Mouse (Mus musculus) naive thymus-derived CD4-positive, alpha-beta T cell, adult 2 months (primary cell): ENCODE measurements around the gene Cacna1c.

ENCODE experiments used
- DNase-seq: peaks from one replicate; pipeline ENCODE4 v3.0.0-alpha.2; 2011; ENCODE audit warnings: low read depth

Cacna1c gene

DNA sequence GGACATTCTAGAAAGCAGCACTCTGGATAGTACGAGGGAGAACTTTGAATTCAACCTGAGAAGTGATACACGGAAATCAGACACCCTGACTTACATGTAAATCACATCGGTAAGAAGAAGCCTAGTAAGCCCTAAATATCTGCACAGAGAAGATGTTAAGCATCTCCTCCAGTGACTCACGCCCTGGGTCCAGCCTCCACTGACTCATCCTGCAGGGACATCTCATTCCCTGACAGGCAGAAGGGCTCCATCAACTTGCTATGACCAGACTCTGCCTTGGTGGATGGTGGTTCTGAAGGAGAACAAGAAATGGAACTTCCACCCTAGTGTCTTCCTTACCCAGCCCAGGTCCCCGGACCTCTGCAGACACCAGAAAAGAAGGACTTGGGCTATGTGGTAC is 191.6 kb downstream of the Cacna1c start:
- no peak for DNase-seq

DNA sequence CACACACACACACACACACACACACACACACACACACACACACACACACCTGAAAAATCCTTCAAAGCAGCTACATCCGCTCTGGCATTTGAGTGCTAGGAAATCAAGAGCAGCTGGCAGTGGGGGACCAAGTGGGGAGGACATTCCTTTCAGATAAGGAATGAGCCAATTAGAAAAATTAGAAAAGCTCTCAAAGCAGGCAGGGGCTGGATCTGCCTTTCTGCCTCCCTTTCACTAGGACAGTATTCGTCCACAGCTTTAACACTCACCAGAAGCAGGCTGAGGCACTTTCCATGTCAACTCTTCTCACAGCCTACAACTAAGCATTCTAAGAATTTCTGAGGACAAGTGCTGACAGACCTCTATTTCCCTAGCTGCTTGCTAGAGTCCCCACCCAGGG is 194.8 kb downstream of the Cacna1c start:
- DNase-seq = no peak

DNA sequence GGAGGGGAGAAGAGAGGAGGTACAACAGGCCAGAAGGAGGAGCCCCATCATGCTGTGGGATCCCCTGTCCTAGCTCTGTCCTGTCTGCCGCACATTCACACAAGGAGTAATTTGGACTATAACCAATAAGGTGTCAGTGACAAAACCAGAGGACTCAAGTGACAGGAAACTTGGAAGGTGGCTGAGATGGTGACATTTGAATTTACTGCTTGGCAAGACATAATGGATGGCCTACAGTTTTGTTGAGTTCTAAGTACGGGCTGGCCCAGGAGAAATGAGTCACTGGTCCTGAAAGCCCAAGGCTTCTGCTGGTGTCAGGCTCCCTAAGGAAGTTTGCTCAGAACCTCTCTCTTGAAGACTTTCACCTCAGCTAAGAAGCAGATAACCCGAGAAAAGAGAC is 196.0 kb downstream of the Cacna1c start:
- DNase-seq = no peak

DNA sequence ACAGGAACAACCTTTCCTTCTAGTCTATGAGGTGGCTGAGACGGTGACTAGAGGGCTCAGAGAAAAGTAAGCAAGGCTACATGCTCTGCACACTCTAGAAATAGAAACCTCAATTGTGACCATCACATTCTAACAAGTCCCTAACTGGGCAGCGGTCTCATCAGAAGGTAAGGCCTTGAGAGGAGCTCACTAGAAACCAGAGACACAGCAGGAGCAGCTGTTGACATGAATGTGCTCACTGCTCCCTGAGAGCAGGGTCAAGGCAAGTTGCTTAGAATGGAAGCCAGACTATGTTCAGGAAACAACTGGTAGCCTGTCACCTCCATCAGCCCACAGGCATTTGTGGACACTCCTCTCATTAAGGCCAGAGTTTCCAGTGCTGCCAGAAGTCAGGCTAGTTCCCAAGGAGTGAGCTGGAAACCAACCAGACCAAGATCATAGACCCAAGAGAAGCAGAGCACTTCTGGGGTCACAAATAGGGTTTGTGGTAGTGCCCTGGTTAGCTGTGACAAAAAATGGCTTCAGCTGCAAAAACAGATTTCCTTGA is 196.8 kb downstream of the Cacna1c start:
- DNase-seq = no peak

DNA sequence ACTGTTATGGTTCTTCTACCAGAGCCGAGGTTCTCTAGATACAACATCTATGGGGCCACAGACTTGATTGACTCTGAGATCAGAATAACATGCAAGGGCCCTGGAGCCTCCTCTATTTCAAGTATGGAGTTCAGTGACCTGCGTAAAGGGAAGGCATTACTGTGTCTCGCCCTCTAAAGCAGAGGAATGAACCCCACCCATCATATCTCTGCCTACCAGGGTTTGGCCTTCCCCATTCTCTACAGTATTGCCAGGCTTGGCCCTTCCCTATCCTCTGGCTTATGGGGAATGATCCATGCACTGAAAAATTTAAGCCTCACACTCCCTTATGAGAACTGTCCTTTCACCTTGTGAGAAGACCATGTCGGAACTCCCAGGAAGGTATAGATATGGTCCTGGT is 198.8 kb downstream of the Cacna1c start:
- no peak for DNase-seq

DNA sequence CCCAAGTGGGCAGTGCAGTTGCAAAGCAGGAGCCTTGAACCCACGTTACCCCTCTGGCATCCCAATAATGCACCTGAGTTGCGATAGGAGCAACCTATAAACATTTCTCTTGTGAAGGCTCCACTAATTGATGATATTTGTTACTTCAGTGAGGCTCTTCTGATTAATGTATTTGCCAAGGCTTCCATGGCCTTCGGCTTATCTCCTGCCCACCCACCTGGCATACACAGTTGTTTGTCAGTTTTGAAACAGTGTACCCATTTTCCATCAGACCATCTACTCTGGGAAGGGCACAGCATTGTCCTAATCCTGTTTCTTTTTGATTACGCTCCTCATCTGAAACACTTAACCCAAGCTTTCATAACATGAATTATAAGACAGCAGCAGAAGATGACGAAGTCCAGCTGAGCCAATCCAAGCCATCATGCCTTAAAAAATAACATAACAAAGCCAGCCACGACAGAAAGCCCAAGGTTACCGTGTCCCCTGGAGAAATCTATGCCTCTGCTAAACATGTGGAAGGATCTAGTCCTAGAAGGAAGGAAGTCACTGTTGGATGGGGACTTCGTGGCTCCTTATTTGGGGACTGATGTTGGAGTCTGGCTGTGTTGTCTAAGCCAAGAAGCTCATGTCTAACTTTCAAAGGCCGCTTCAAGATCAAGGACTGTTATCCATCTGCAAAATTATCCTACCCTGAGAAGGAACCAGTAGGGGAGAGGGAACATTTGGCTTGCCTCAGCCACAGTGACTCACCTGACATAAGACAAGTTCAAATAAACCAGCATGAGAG is 201.8 kb downstream of the Cacna1c start:
- DNase-seq = no peak

DNA sequence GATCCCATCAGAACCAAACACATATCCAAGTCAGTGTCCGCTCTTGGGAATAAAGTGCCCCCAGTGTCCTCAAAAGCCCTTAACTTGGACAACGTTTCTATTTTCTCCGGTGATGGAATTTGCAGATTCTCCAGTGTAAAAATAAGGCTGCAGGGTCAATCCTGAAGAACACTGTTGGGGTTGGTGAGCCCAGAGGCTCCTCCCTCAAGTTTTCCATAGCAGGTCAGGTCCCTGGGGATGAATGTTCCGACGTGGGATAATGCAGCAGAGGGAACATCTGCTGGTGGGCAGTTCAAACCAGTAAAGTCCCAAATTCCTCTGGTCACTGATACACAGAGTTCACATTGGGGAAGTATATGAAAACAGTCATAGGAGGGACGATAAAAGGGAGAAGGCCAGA is 203.8 kb downstream of the Cacna1c start:
- DNase-seq = no peak

DNA sequence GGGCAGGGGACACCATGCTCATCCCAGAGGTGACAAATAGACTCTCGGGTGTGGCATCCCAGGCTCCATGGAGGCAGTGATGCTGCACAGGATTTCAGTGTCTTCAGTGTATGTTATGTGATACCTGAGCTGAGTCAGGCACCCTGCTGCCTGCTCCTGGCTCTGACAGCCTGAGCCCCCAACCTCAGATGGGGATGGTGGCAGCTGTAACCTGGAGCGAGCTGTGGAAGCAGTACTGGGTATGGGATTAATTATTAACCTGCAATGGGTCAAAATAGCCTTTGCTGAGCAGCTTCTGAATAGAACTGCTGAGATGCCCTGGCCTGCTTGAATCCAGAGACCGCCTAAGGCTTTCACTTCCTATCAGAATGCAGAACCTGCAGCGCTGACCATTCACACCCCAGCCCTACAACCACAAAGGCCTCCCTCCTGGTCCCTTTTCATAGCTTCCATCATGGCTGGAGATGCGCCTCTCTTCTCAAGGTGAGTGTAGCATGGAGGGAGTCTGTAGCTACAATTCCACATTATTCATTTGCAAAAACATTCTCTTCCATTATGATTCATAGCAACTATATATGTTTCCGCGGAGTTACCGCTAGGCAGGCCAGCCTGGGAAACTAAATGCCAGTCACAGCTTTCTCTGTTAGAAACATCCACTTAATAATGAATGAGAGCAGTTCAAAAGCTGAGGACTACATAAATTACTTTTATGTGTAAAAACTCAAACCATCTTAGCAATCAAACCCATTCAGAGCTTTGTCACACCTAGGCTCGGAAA is 206.0 kb downstream of the Cacna1c start:
- no peak for DNase-seq

DNA sequence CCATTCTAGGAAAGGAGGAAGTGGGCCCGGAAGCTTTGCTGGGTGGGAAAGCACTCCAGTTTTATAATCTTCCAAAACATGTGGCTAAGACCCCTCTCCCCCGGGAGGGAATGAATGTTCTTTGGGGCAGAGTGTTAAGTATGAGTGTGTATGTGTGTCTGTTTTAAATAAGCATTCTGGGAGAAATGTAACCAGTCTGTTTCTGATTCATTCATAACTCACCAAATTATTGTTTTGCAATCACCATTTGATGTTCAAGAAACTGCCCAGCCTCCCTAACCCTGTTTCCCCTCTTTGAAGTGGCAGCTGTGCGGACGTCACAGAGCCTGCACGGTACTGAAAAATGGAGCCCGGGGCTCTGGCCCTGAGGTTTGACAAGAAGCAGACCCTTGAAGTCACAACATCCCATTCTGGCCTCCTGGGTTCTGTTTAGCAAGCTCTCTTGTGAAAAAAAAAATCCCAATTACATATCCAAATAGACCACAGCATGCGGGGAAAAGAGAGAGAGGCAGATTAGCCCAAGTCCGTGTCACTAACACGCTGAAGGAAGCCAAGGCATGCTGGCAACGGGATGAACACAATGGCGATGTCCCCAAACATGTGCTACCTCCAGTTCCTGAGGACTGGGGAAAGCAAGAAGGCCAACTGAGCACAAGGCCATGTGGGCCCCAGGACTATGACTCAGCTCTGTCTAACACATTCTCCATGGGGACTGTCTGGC is 211.9 kb downstream of the Cacna1c start:
- no peak for DNase-seq

DNA sequence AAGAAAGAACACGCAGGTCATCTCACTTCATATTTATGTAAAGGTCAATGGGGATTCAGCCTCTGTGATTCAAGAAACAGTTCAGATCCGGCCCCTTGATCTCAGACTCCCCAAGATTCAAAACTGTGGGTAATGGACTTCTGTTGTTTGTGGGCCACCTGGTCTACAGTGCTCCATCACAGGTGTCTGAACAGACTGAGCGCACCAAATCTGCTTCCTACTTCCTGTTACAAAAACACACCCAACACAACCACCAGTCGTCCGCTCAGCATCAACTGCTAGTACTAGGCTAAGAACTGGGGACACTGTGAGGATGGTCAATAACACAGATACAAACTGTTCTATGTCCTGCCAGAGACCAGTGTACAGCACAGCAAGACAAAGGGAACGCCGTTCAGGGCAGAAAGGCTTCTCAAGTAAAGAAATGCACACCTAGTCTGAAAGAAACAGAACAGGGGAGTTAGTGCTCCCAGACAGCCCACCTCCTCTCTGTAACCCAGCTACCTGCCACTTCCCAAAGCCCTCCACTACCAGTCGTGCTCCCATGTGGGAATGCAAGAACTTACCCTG is 212.7 kb downstream of the Cacna1c start:
- no peak for DNase-seq

DNA sequence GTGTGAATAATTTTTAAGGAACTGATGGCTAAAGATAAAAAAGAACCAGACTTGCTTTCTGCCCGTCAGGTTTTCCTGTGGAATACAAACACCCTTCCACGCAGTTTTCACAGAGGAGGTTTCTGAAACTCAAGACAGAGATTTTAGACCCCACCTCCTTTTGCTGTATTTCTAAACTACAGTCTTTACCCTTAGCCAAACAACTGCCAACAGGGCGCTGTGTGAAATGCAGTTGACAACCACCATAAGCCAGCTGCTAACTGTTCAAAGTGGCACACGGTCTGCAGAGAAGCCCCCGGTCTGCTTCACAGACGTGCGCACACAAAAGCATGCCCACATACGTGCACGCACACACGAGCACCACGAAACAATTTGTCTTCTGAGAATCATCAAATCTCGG is 216.0 kb downstream of the Cacna1c start:
- no peak for DNase-seq

DNA sequence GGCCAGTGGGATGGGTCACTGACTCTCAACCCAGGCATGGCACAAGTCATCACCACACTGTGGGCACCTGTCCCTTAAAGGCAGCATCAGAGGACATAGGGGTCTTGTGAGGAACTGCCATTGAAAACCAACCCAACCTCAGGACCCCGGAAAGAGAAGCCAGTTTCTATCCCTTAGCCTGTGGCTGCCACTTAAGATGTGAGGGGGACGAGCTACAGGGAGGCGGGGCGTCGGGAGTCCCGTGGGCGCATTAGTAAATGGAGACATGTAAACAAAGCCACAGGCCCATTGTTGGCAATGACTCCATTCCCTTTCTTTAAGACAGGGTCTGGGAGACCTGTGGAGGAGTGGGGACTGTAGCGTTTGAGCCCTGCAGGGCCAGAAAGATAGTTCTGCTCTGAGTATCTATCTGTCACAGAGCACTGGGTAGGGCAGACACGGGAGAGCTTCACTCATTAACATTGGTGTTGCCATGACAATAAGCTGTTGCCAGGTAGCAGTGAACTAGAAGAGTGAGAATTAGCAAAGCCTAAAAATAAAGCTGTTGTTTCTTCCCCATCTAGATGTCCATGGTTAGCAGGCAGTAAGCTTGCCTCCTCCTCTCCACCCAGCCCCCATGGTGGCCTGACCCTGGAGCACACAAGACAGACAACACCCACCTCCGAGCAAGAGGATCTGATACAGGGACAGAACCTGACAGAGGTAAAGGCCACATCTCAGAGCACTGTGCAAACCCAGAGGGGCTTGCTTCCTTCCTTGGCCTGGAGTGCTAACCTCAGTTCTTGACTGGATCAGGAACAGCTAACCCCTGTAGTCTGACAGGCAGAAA is 218.6 kb downstream of the Cacna1c start:
- no peak for DNase-seq

DNA sequence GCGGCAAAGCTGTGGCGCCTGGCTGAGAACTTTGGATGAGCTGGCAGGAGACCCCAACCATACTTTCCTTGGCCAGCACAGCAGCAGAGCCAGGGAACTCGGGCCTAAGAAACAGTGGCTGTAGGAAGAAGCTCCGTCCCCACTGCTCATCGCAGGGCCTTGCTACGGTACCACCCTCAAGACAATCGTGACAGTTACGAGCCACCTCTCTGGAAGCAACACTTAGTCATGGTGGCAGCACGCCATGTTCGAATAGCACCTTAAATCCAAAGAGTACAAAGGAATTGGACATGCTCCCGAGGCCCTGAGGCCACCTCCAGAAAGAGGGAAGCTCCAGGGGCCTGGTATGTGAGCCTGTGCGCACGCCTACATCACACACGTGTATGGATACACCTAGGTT is 219.6 kb downstream of the Cacna1c start:
- DNase-seq = no peak

DNA sequence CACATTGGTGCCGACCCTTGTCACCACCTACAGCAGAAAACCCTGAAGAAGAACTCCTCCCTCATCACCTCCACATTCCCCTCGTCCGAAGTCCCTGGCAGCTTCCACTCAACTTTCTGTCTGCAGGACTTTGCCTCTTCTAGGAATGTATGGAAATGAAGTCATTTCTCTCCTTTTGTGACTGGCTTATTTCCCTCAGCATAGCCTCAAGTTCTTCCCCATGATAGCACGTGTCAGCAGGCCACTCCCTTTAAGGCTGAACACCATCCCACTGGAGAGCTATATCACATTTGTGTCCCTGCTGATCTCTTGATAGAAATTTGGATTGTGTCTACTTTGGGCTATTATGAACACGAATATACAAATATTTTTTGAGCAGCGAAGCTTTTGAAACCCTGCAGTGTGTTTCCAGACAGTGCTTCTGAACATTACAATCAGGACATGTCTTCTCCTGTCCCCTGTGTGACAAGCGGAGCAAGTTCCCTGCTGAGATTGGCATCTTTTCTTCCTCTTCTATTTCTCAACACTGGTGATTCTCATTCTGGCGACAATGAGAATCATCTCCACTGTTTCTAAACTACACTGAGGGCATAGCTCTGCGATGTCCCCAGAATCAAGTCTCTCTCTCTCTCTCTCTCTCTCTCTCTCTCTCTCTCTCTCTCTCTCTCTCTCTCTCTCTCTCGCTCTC is 224.2 kb downstream of the Cacna1c start:
- no peak for DNase-seq

DNA sequence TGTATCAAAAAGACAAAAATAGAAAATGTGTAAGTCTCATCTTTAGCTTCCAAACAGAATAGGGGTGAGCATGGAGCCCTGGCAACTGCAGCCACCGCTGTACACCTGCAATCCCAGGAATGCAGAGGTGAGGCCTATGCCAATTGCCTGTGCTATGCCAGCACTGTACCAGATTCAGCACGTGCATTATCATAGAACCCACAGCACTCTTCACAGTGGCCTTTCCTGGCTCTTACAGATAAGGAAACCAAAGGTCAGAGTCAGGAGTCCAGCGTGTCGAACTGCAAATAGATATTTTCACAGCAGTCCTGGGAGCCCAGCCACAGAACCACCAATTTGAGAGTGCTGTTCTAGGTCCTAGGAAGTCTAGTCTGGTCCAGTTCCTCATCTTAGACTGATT is 227.4 kb downstream of the Cacna1c start:
- DNase-seq = no peak

DNA sequence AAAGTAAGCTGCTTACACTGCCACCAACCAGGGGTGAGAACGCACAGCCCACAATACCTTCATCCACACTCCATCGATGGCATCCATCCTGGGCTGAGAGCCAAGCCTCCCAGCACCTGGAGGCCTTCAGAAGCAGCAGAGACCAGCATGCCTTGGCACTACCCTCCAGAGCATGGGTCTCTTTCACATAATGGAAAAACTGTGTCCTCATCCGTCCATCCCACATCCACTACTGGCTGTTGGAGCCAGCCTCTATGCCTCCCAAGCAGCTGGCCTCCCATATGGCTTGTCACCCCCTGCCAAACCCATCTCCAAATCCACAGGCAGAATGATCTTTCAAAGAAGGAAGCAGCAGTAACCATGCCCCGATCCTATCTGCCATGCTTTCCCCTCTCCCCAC is 229.3 kb downstream of the Cacna1c start:
- DNase-seq = no peak

DNA sequence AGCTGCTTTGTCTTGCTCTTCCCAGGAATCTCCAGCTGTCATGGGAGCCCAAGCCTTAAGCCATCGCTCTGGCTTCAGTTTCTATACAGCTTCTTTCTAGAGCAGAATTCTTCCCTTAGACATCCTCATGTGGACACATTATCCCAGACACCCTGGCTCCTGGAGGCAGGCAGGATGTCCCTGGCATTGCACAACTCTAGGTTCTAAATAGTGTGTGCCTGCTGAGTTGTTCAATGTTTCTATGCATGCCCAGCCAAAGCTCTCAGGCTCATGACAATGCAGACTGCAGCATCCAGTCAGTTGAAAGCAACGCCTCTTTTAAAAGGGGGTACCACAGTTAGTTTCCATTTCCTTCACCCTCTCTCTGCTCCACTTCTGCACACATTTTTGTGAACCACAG is 230.6 kb downstream of the Cacna1c start:
- DNase-seq = no peak

DNA sequence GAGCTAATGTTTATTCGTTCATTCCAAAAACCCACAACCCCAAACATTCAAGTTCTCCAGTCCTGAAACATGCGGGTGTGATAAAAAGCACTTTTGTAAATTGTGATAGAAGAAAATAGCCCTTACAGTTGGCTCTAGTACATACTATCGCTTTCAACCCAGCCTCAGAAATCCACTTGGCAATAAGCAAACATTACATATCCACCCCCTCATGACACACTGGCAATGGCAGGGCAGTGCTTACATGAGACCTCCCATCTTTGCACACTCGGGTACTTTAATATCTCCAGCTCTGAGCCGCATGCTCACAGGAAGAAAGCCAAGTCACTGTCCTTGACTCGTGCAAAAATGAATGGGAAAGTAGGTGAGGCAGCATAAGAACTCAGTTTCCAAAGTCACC is 232.4 kb downstream of the Cacna1c start:
- no peak for DNase-seq

DNA sequence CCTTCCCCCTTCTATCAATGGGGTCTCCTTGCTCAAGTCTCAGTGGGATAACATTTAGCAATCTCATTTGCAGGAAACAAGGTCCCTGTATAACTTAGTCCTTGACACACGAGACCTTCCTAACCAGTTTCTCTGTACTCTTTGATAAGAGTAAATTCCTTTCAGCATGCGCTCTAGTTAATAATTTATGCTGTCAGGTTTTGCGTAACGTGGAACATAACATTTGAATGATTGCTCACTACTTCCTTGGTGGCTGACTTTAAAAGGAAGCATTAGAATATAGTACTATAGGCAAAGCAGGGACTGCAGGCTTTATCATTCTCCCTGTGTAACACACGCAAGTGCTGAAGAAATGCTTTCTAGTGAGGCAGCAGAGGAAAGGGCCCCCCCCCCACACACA is 232.9 kb downstream of the Cacna1c start:
- no peak for DNase-seq

DNA sequence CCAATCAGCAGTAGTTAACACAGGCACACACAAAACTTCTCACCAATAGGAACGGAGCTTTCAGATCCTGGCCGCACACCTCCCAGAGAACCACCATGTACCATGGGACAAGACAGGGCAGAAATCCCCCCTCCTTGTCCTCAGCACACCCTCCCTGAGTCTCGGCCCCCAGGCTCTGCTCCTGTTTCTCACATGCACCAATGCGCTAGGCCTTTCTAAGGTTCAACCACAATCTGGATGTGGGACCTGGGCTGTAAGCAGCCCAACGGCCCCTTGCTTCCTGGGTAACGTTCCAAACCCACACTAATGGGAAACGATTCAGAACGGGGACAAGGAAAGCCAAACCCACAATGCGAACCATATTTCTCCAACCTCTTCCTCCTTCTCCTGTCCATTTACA is 237.7 kb downstream of the Cacna1c start:
- no peak for DNase-seq

DNA sequence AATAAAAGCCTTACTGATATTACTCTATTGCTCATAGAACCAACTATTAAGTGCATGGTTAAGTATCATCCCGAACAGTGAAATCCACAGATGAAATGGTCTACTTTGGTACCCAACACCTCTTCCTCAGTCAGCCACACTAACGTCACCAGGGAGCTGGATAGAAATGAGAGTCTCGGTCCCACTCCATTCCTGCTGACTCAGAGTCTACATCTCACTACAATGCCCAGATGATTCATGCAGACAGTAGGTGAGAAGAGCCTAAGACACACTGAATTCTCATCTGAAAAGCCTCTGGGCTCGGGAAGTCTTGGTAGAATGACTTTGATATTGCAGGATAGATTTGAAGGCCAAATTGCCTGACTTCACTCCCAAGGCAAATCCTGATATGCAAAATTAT is 240.0 kb downstream of the Cacna1c start:
- no peak for DNase-seq
